Mouse (Mus musculus) hindbrain, postnatal 0 days (tissue): Measurements from ENCODE around the gene Gm6614. TPM values are rescaled to one million over a fixed set of nuclear protein-coding genes. Genes with fewer than 3 reads are reported as not detected.
"Not testable (repeated sequence)": the region's sequence is repeated elsewhere in the genome, so short reads cannot be mapped to it uniquely, and the experiment has no call there.

Experiments
- ATAC-seq: fragments of 200-750 bp; cut with Nextera tagmentation; 2 replicates; pipeline ENCODE4 v1.8.0; 2017; ENCODE audit warnings: mild to moderate bottlenecking, moderate TSS enrichment, moderate library complexity
- DNase-seq: peaks from one replicate; pipeline ENCODE4 v3.0.0-alpha.2; 2015; ENCODE audit warnings: low spot score
- H3K27ac ChIP-seq: fragments of 300-500 bp; sonication (generic); 2 replicates; pipeline ENCODE4 v1.5.1; 2014; ENCODE audit warnings: mild to moderate bottlenecking
- H3K27me3 ChIP-seq: fragments of 300-500 bp; sonication (generic); 2 replicates; pipeline ENCODE4 v1.6.1; 2014; ENCODE audit warnings: low read length, mixed read lengths; ENCODE audit not compliant: insufficient read depth
- H3K36me3 ChIP-seq: fragments of 300-500 bp; sonication (generic); 2 replicates; pipeline ENCODE4 v1.6.1; 2014; ENCODE audit warnings: low read length, mixed read lengths; ENCODE audit not compliant: insufficient read depth
- H3K4me1 ChIP-seq: fragments of 300-500 bp; sonication (generic); 2 replicates; pipeline ENCODE4 v1.6.1; 2014; ENCODE audit warnings: antibody characterized with exemption, low read length, mixed read lengths; ENCODE audit not compliant: insufficient read depth
- H3K4me2 ChIP-seq: fragments of 300-500 bp; sonication (generic); 2 replicates; pipeline ENCODE4 v1.6.1; 2014; ENCODE audit warnings: low read depth, mild to moderate bottlenecking, low read length, moderate library complexity, mixed read lengths
- H3K4me3 ChIP-seq: fragments of 300-500 bp; sonication (generic); 2 replicates; pipeline ENCODE4 v1.5.1; 2014; ENCODE audit warnings: low read length
- H3K9ac ChIP-seq: fragments of 300-500 bp; sonication (generic); replicated peaks from 2 replicates; pipeline ENCODE4 v1.6.1; 2014; ENCODE audit warnings: mild to moderate bottlenecking, low read length, moderate library complexity, mixed read lengths
- H3K9me3 ChIP-seq: fragments of 300-500 bp; sonication (generic); 2 replicates; pipeline ENCODE4 v1.6.1; 2016; ENCODE audit warnings: low read length, mixed read lengths
- CTCF ChIP-seq: IDR thresholded peaks from 2 replicates; pipeline ENCODE4 v1.5.1; 2016; ENCODE audit warnings: antibody characterized with exemption, control low read depth, low read depth
- WGBS: fragments of 180-500 bp; shearing (Covaris S2); extraction: QIAGEN DNeasy Blood & Tissue Kit; methylation state at CpG from one replicate; pipeline ENCODE4 v1.1.7; 2014; 5-methylcytosine and 5-hydroxymethylcytosine counted together
- polyA plus RNA-seq: library from polyadenylated mRNA; unstranded; fragments of >200 nt; fragmentation: Nextera tagmentation; extraction: Ambion mirVana; gene quantifications from 2 replicates; pipeline ENCODE4 v1.2.1, GENCODE M21; 2015
- total RNA-seq: library from RNA; depleted of rRNA; stranded (reverse); fragments of >200 nt; gene quantifications from 2 replicates; pipeline ENCODE4 v1.2.3, GENCODE M21; 2014; rRNA removed

Gene Gm6614
- 0.58 TPM in 1 of 2 replicates, not detected in the other for total RNA-seq
- not detected in 2 replicates for polyA plus RNA-seq

- H3K4me3 ChIP-seq = no peak within 1 kb of the TSS
- 92% methylated on average over 4 of the region's 4 CpGs for WGBS
- H3K27me3 ChIP-seq = no peaks in the 10 kb centered on the region
- H3K9me3 ChIP-seq = no peaks in the 10 kb centered on the region
- TF ChIP-seq CTCF = no peak
- no peaks in the 10 kb centered on the region for H3K4me1 ChIP-seq
- DNase-seq = no peak
- H3K27ac ChIP-seq = no peak within 1 kb of the TSS
- ATAC-seq = no peak
- H3K9ac ChIP-seq = no peak within 1 kb of the TSS
- H3K4me2 ChIP-seq = no peak within 1 kb of the TSS
- H3K36me3 ChIP-seq = no peaks in the 10 kb centered on the region
Measured at GRCm38 (mm10) chr6:142011364-142011955, at the start of gene Gm6614. TSS of gene Gm6614 (minus strand) at chr6:142011414.

- H3K27me3 ChIP-seq, H3K4me1 ChIP-seq, H3K4me3 ChIP-seq, H3K27ac ChIP-seq, H3K4me2 ChIP-seq, DNase-seq, H3K36me3 ChIP-seq, H3K9ac ChIP-seq, H3K9me3 ChIP-seq, ATAC-seq: not testable (repeated sequence)
- WGBS = 90% methylated on average over 3 of the region's 3 CpGs
Measured at GRCm38 (mm10) chr6:142058281-142058680, 47.1 kb upstream of the Gm6614 start.

GRCm38 (mm10) chr6:142047689-142048088, 36.5 kb upstream of the Gm6614 start:
- Histone ChIP-seq H3K9ac (no peak overlapping the region), H3K36me3 (no peaks in the 10 kb centered on the region), H3K4me2 (no peak overlapping the region), H3K4me1 (no peaks in the 10 kb centered on the region), H3K4me3 (no peak overlapping the region), H3K27me3 (no peaks in the 10 kb centered on the region), H3K27ac (no peak overlapping the region), H3K9me3 (no peaks in the 10 kb centered on the region)
- ATAC-seq (no peak), DNase-seq (no peak)
- WGBS = 53% methylated on average over 1 of the region's 1 CpGs
- no peak for TF ChIP-seq CTCF

- H3K4me2 ChIP-seq = no peak overlapping the region
- no peak overlapping the region for H3K9ac ChIP-seq
- ATAC-seq (no peak), DNase-seq (no peak)
- no peaks in the 10 kb centered on the region for H3K9me3 ChIP-seq
- no peak overlapping the region for H3K27ac ChIP-seq
- no peak for TF ChIP-seq CTCF
- no peaks in the 10 kb centered on the region for H3K27me3 ChIP-seq
- H3K4me3 ChIP-seq = no peak overlapping the region
- WGBS = 89% methylated on average over 2 of the region's 2 CpGs
- no peaks in the 10 kb centered on the region for H3K4me1 ChIP-seq
- no peaks in the 10 kb centered on the region for H3K36me3 ChIP-seq
Measured at GRCm38 (mm10) chr6:142045746-142046145, 34.5 kb upstream of the Gm6614 start.

- DNase-seq (no peak), ATAC-seq (no peak)
- 97% methylated on average over 3 of the region's 3 CpGs for WGBS
- no peak overlapping the region for H3K9ac ChIP-seq
- no peaks in the 10 kb centered on the region for H3K9me3 ChIP-seq
- no peaks in the 10 kb centered on the region for H3K4me1 ChIP-seq
- no peak for TF ChIP-seq CTCF
- H3K36me3 ChIP-seq = no peaks in the 10 kb centered on the region
- no peak overlapping the region for H3K27ac ChIP-seq
- no peaks in the 10 kb centered on the region for H3K27me3 ChIP-seq
- H3K4me2 ChIP-seq = no peak overlapping the region
- H3K4me3 ChIP-seq = no peak overlapping the region
Measured at GRCm38 (mm10) chr6:142041896-142042295, 30.7 kb upstream of the Gm6614 start.

GRCm38 (mm10) chr6:142040306-142041175, 29.3 kb upstream of the Gm6614 start:
- no peak overlapping the region for H3K4me2 ChIP-seq
- no peak overlapping the region for H3K9ac ChIP-seq
- WGBS = 40% methylated on average over 16 of the region's 16 CpGs
- DNase-seq (peak; percentile 82), ATAC-seq (peak; percentile 84)
- H3K9me3 ChIP-seq = no peaks in the 10 kb centered on the region
- TF ChIP-seq CTCF = peak; percentile 82
- H3K36me3 ChIP-seq = no peaks in the 10 kb centered on the region
- 0 out of 2 replicates have a peak overlapping the region, but pooled peaks have one; percentile 51 for H3K27ac ChIP-seq
- no peaks in the 10 kb centered on the region for H3K27me3 ChIP-seq
- H3K4me1 ChIP-seq = no peaks in the 10 kb centered on the region
- no peak overlapping the region for H3K4me3 ChIP-seq

- Histone ChIP-seq H3K4me1 (no peaks in the 10 kb centered on the region), H3K4me3 (no peak overlapping the region), H3K9me3 (no peaks in the 10 kb centered on the region), H3K9ac (no peak overlapping the region), H3K27ac (no peak overlapping the region), H3K4me2 (no peak overlapping the region), H3K27me3 (no peaks in the 10 kb centered on the region), H3K36me3 (no peaks in the 10 kb centered on the region)
- TF ChIP-seq CTCF = no peak
- WGBS = 85% methylated on average over 2 of the region's 2 CpGs
- no peak for DNase-seq
- ATAC-seq = no peak
Measured at GRCm38 (mm10) chr6:142035771-142036170, 24.6 kb upstream of the Gm6614 start.
